Mouse (Mus musculus) limb, embryonic 10.5 days (tissue): Measurements from ENCODE around the gene Ofcc1. TPM values are rescaled to one million over a fixed set of nuclear protein-coding genes. Genes with fewer than 3 reads are reported as not detected.
A peak's percentile ranks its signal among the peaks of the same experiment; 100 is the strongest.

Experiments used
- DNase-seq: peaks from one replicate; pipeline ENCODE4 v3.0.0-alpha.2; 2017; ENCODE audit warnings: low spot score
- H3K27ac ChIP-seq: fragments of 300-500 bp; sonication (generic); 2 replicates; pipeline ENCODE4 v1.5.1; 2016; ENCODE audit warnings: mild to moderate bottlenecking
- H3K27me3 ChIP-seq: fragments of 300-500 bp; sonication (generic); 2 replicates; pipeline ENCODE4 v1.6.1; 2016; ENCODE audit warnings: low read depth, mild to moderate bottlenecking; ENCODE audit not compliant: poor library complexity, severe bottlenecking
- H3K36me3 ChIP-seq: fragments of 300-500 bp; sonication (generic); 2 replicates; pipeline ENCODE4 v1.6.1; 2016; ENCODE audit warnings: mild to moderate bottlenecking, moderate library complexity
- H3K4me1 ChIP-seq: fragments of 300-500 bp; sonication (generic); 2 replicates; pipeline ENCODE4 v1.6.1; 2016
- H3K4me3 ChIP-seq: fragments of 300-500 bp; sonication (generic); 2 replicates; pipeline ENCODE4 v1.5.1; 2016; ENCODE audit warnings: mild to moderate bottlenecking, moderate library complexity
- H3K9me3 ChIP-seq: fragments of 300-500 bp; sonication (generic); replicated peaks from 2 replicates; pipeline ENCODE4 v1.6.1; 2016; ENCODE audit warnings: mild to moderate bottlenecking
- WGBS: fragments of 180-500 bp; shearing (Covaris S2); methylation state at CpG from one replicate; pipeline ENCODE4 v1.1.7; 2016; 5-methylcytosine and 5-hydroxymethylcytosine counted together
- polyA plus RNA-seq: library from polyadenylated mRNA; unstranded; fragments of >200 nt; fragmentation: Nextera tagmentation; extraction: Ambion mirVana; gene quantifications from 2 replicates; pipeline ENCODE4 v1.2.1, GENCODE M21; 2016

Gene Ofcc1
- polyA plus RNA-seq, 1 experiment from 2014 or later = 0.20 TPM

DNA sequence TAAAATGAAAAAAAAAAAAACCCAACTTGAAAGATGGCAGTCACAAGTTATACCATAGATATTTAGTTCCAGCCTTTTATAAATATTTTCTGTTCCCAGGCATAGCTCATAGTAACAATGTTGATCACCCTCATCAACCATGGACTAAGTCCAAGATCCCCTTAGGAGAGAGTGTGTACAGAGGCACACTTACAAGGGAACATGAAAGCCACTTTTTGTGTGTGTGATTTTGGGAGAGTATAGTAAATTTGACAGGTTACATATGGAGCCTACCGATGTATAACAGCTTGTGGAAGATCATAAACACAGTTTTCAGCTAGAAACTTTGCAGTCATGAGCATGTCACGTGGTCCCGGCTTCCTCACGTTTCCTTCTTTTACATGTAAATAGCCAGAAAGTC is 189.5 kb downstream of the Ofcc1 start:
- WGBS = 97% methylated on average over 4 of the region's 4 CpGs
- H3K4me3 ChIP-seq = no peak overlapping the region
- no peaks in the 10 kb centered on the region for H3K9me3 ChIP-seq
- H3K36me3 ChIP-seq = no peaks in the 10 kb centered on the region
- no peaks in the 10 kb centered on the region for H3K27me3 ChIP-seq
- DNase-seq = no peak
- H3K4me1 ChIP-seq = peaks cover 13% of the 10 kb centered on the region
- no peak overlapping the region for H3K27ac ChIP-seq

- peaks cover 13% of the 10 kb centered on the region for H3K4me1 ChIP-seq
- H3K4me3 ChIP-seq = no peak overlapping the region
- DNase-seq = peak; percentile 37
- no peaks in the 10 kb centered on the region for H3K27me3 ChIP-seq
- H3K9me3 ChIP-seq = no peaks in the 10 kb centered on the region
- no peak overlapping the region for H3K27ac ChIP-seq
- WGBS = 23% methylated on average over 7 of the region's 7 CpGs
- H3K36me3 ChIP-seq = no peaks in the 10 kb centered on the region
These were observed 193.4 kb downstream of the Ofcc1 start for GRCm38 (mm10) chr13:40167871-40168270.

- 71% methylated on average over 3 of the region's 3 CpGs for WGBS
- DNase-seq = no peak
- Histone ChIP-seq H3K36me3 (no peaks in the 10 kb centered on the region), H3K27me3 (no peaks in the 10 kb centered on the region), H3K4me3 (no peak overlapping the region), H3K4me1 (peaks cover 8% of the 10 kb centered on the region; the same call in 1 of the 2 replicates), H3K27ac (no peak overlapping the region), H3K9me3 (no peaks in the 10 kb centered on the region)
These were observed 205.8 kb downstream of the Ofcc1 start for GRCm38 (mm10) chr13:40155466-40155865.

- Histone ChIP-seq H3K27ac (no peak overlapping the region), H3K4me1 (peaks cover 12% of the 10 kb centered on the region), H3K36me3 (no peaks in the 10 kb centered on the region), H3K9me3 (no peaks in the 10 kb centered on the region), H3K27me3 (no peaks in the 10 kb centered on the region), H3K4me3 (no peak overlapping the region)
- WGBS = 87% methylated on average over 4 of the region's 4 CpGs
- DNase-seq = no peak
These were observed 221.3 kb downstream of the Ofcc1 start for GRCm38 (mm10) chr13:40139906-40140305.

GRCm38 (mm10) chr13:40136096-40136495 is 225.2 kb downstream of the Ofcc1 start:
- H3K9me3 ChIP-seq = no peaks in the 10 kb centered on the region
- no peak overlapping the region for H3K27ac ChIP-seq
- WGBS = 32% methylated on average over 3 of the region's 3 CpGs
- H3K27me3 ChIP-seq = no peaks in the 10 kb centered on the region
- no peaks in the 10 kb centered on the region for H3K36me3 ChIP-seq
- H3K4me1 ChIP-seq = peaks cover 12% of the 10 kb centered on the region
- no peak for DNase-seq
- H3K4me3 ChIP-seq = no peak overlapping the region

DNA sequence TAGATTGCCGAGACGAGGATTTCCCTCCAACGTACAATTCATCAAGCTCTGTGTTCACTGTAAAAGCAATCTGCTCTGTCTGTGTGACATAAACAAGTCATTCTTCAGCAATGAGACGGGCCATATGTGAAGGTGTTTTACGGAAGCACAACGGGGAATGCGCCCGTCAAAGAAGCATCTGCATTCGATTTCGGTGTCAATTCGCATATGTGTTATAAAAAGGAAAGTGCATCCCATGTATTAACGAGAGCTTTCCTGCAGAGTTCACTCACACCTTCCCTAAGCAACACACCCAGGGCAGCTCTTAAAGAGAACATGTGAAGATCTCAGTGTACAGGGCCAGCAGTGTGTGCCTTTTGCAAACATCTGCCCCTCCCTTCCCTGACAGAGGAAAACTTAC is 225.6 kb downstream of the Ofcc1 start:
- DNase-seq = peak; percentile 38

GRCm38 (mm10) chr13:40123868-40124267 is 237.4 kb downstream of the Ofcc1 start:
- WGBS = 83% methylated on average over 2 of the region's 2 CpGs
- Histone ChIP-seq H3K36me3 (no peaks in the 10 kb centered on the region), H3K4me1 (no peaks in the 10 kb centered on the region), H3K4me3 (no peak overlapping the region), H3K9me3 (no peaks in the 10 kb centered on the region), H3K27me3 (no peaks in the 10 kb centered on the region), H3K27ac (no peak overlapping the region)
- no peak for DNase-seq

More for the DNA sequence above, 225.6 kb downstream of the Ofcc1 start:
- no peaks in the 10 kb centered on the region for H3K9me3 ChIP-seq
- H3K27me3 ChIP-seq = no peaks in the 10 kb centered on the region
- H3K27ac ChIP-seq = no peak overlapping the region
- H3K4me1 ChIP-seq = peaks cover 12% of the 10 kb centered on the region
- 43% methylated on average over 12 of the region's 12 CpGs for WGBS
- H3K36me3 ChIP-seq = no peaks in the 10 kb centered on the region
- no peak overlapping the region for H3K4me3 ChIP-seq

DNA sequence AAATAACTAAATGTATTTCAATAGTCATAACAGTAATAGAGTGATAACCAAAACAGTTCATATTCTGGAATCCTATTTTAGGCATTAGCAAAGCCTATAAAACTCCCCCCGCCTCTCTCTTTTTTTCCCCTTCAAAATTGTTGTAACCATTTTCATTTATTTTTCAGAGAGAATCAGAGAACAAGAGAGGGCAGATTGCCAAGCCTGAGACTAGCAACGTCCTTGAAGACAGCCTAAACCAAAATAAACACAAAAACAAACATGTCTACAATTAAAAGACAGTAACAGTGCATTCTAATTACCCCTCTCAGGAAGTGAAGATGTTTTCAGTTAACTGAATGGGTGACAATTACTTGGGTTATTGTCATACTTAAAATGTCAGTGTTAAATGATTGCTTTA is 248.9 kb downstream of the Ofcc1 start:
- Histone ChIP-seq H3K36me3 (no peaks in the 10 kb centered on the region), H3K9me3 (no peaks in the 10 kb centered on the region), H3K27ac (no peak overlapping the region), H3K4me3 (no peak overlapping the region), H3K4me1 (no peaks in the 10 kb centered on the region), H3K27me3 (no peaks in the 10 kb centered on the region)
- WGBS = 55% methylated on average over 2 of the region's 2 CpGs
- no peak for DNase-seq

- no peaks in the 10 kb centered on the region for H3K9me3 ChIP-seq
- no peaks in the 10 kb centered on the region for H3K27me3 ChIP-seq
- H3K36me3 ChIP-seq = no peaks in the 10 kb centered on the region
- no peak overlapping the region for H3K4me3 ChIP-seq
- WGBS = 86% methylated on average over 4 of the region's 4 CpGs
- H3K4me1 ChIP-seq = no peaks in the 10 kb centered on the region
- no peak for DNase-seq
- no peak overlapping the region for H3K27ac ChIP-seq
These were observed 285.0 kb downstream of the Ofcc1 start for GRCm38 (mm10) chr13:40076236-40076635.

DNA sequence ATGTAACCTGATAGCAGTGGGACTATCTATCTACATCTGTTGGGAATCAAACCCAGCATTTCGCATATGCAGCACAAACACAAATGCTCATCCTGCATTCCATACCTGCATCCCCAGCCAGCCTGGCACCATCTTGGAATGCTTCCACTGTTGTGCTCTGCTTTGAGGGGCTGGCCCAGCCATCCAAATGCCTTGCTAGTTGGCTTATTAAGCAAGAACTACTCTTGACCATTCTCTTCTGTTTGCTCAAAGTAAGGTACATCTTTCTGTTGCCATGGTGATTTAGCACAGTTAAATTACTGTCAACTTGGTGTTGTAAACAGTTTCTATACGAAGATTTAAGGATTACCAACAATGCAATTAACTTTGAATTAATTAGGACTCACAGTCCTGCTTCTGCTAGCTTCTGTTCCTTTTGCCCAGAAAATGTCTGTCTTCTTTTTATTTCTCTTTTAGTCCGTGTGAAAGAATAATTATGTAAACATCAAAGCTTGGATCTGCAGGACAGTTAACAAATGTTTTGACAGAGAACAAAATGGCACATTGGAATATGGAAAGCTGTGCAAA is 286.3 kb downstream of the Ofcc1 start:
- WGBS = 67% methylated on average over 3 of the region's 3 CpGs
- no peaks in the 10 kb centered on the region for H3K4me1 ChIP-seq

DNA sequence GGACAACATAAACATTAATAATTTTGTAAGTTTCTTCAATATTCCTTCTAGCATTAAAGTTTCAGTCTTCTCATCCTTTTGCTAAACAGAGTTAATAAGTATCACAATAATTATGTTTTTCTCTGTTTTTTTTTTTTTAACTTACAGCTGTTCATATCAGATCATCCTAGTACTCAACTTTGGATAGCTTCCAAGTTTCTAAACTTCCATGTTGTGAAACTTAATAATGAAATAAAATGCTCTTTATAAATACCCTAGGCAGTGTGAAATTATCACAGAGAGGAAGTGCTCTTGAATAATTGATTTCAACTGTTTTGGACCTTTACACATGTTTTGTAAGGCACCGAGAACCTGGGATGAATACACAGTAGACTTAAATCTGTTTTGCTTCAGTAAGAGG is 291.2 kb downstream of the Ofcc1 start:
- WGBS = 89% methylated on average over 1 of the region's 1 CpGs
- no peaks in the 10 kb centered on the region for H3K36me3 ChIP-seq
- no peak overlapping the region for H3K27ac ChIP-seq
- DNase-seq = no peak
- H3K27me3 ChIP-seq = no peaks in the 10 kb centered on the region
- H3K9me3 ChIP-seq = no peaks in the 10 kb centered on the region
- H3K4me3 ChIP-seq = no peak overlapping the region
- H3K4me1 ChIP-seq = no peaks in the 10 kb centered on the region

More for the DNA sequence above, 286.3 kb downstream of the Ofcc1 start:
- no peak overlapping the region for H3K27ac ChIP-seq
- H3K4me3 ChIP-seq = no peak overlapping the region
- H3K27me3 ChIP-seq = no peaks in the 10 kb centered on the region
- no peaks in the 10 kb centered on the region for H3K9me3 ChIP-seq
- no peak for DNase-seq
- no peaks in the 10 kb centered on the region for H3K36me3 ChIP-seq

GRCm38 (mm10) chr13:40061281-40061680 is 300.0 kb downstream of the Ofcc1 start:
- no peaks in the 10 kb centered on the region for H3K36me3 ChIP-seq
- 91% methylated on average over 5 of the region's 5 CpGs for WGBS
- H3K9me3 ChIP-seq = no peaks in the 10 kb centered on the region
- no peak overlapping the region for H3K27ac ChIP-seq
- H3K4me3 ChIP-seq = no peak overlapping the region
- no peaks in the 10 kb centered on the region for H3K27me3 ChIP-seq
- no peaks in the 10 kb centered on the region for H3K4me1 ChIP-seq
- no peak for DNase-seq

- DNase-seq = no peak
- Histone ChIP-seq H3K9me3 (no peaks in the 10 kb centered on the region), H3K27ac (no peak overlapping the region), H3K27me3 (no peaks in the 10 kb centered on the region), H3K4me1 (no peaks in the 10 kb centered on the region), H3K36me3 (no peaks in the 10 kb centered on the region), H3K4me3 (no peak overlapping the region)
- 83% methylated on average over 2 of the region's 2 CpGs for WGBS
These were observed 323.4 kb downstream of the Ofcc1 start for GRCm38 (mm10) chr13:40037881-40038280.
